Mouse (Mus musculus) cerebellum, adult 9-11 months (tissue): ENCODE measurements around the gene Rhox2g.
"Not testable (repeated sequence)": the region's sequence is repeated elsewhere in the genome, so short reads cannot be mapped to it uniquely, and the experiment has no call there.

Experiments used
- DNase-seq: peaks from one replicate; pipeline ENCODE4 v3.0.0; 2022

Gene Rhox2g

DNA sequence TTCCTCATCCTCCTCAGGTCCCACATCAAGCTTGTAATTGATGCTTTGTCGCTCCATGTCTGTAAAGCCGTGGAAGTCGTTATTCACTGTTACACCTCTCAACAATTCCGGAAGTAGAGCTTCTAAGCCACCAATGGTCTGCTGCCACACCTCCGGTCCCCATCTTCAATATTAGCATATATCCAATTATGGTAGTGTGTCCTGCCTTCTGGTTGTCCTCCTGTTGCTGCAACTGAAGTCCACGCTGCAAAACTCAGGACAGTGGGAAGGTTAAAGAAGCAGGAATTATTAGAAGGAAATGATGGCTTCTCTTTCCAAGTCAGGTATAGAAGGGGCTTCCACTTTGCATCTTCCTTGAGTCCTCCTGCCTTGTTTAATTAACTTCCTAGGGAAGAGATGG is at the start of gene Rhox2g:
Gene Rhox2g (minus strand): TSS at position 101 of the 400 bp plus-strand sequence.
- DNase-seq, result not testable (repeated sequence)

DNA sequence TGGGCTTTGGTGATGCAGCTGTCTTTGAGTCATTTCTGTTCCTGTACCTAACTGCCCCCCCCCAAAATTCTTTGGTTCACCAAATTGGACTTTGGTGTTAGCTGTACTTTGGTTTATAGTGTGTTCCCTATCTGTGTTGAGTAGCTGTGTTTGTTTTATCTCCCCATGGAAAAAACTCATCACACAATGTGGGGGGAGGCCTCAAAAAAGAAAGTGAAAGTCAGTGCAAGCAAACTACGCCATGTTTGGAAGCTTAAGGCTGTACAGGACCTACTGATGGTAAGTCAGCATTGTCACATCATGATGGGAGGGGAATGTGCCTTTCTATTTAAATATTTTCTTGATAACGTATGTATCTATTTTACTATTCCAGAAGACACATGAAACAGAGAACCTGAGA is 49.0 kb upstream of the Rhox2g start:
- no peak for DNase-seq

- no peak for DNase-seq
Observed at GRCm38 (mm10) chrX:37683031-37683715, 39.9 kb upstream of the Rhox2g start.

GRCm38 (mm10) chrX:37673177-37673576 is 29.9 kb upstream of the Rhox2g start, which contains the start of gene Rhox2h:
Gene Rhox2h (minus strand): TSS chrX:37673277.
- DNase-seq, result not testable (repeated sequence)

GRCm38 (mm10) chrX:37668664-37669063 is 25.4 kb upstream of the Rhox2g start, which contains the start of gene Rhox3h:
Gene Rhox3h (minus strand): TSS chrX:37668764.
- not testable (repeated sequence) for DNase-seq

GRCm38 (mm10) chrX:37651227-37651626 is 8.0 kb upstream of the Rhox2g start, which contains the start of gene Rhox4g:
Gene Rhox4g (minus strand): TSS chrX:37651327.
- DNase-seq, result not testable (repeated sequence)

- DNase-seq, result not testable (repeated sequence)
Observed at GRCm38 (mm10) chrX:37628512-37628911, 14.8 kb downstream of the Rhox2g start, which contains the start of gene Rhox3g. Gene Rhox3g (minus strand): TSS chrX:37628612.

GRCm38 (mm10) chrX:37607604-37608003 is 35.7 kb downstream of the Rhox2g start, which contains the start of gene Rhox4f:
Gene Rhox4f (minus strand): TSS chrX:37607704.
- not testable (repeated sequence) for DNase-seq
